Mouse (Mus musculus): ENCODE measurements around the gene Auts2. TPM values are rescaled to one million over a fixed set of nuclear protein-coding genes. Genes with fewer than 3 reads are reported as not detected.

Gene Auts2
- polyA plus RNA-seq, 1 experiment, result 0.01 TPM

- Histone ChIP-seq H3K27me3 (ENCODE audit: control insufficient read depth) (no peaks in the 10 kb centered on the region), H3K4me3 (replicated peaks) (no peak overlapping the region), H3K9me3 (ENCODE audit: control insufficient read depth, low read length) (no peaks in the 10 kb centered on the region), H3K4me1 (ENCODE audit: control insufficient read depth) (no peaks in the 10 kb centered on the region), H3K36me3 (ENCODE audit: control insufficient read depth) (no peaks in the 10 kb centered on the region)
- no peak for TF ChIP-seq GATA1 (IDR thresholded peaks at IDR 0.05; ENCODE audit: low read length)
- TF ChIP-seq TAL1 (IDR thresholded peaks at IDR 0.05; ENCODE audit: low read length), result no peak
Measured at GRCm38 (mm10) chr5:131875976-131876375, 667.2 kb downstream of the Auts2 start.

- no peaks in the 10 kb centered on the region for H3K4me1 ChIP-seq (ENCODE audit: control insufficient read depth)
- no peaks in the 10 kb centered on the region for H3K36me3 ChIP-seq (ENCODE audit: control insufficient read depth)
- TF ChIP-seq GATA1 (IDR thresholded peaks at IDR 0.05; ENCODE audit: low read length), result no peak
- TF ChIP-seq TAL1 (IDR thresholded peaks at IDR 0.05; ENCODE audit: low read length), result no peak
- no peaks in the 10 kb centered on the region for H3K27me3 ChIP-seq (ENCODE audit: control insufficient read depth)
- H3K4me3 ChIP-seq (replicated peaks), result no peak overlapping the region
- H3K9me3 ChIP-seq (ENCODE audit: control insufficient read depth, low read length), result no peaks in the 10 kb centered on the region
Measured at GRCm38 (mm10) chr5:131873116-131873515, 670.0 kb downstream of the Auts2 start.

- H3K27me3 ChIP-seq (ENCODE audit: control insufficient read depth), result no peaks in the 10 kb centered on the region
- H3K9me3 ChIP-seq (ENCODE audit: control insufficient read depth, low read length), result no peaks in the 10 kb centered on the region
- no peaks in the 10 kb centered on the region for H3K4me1 ChIP-seq (ENCODE audit: control insufficient read depth)
- no peaks in the 10 kb centered on the region for H3K36me3 ChIP-seq (ENCODE audit: control insufficient read depth)
- H3K4me3 ChIP-seq (replicated peaks), result no peak overlapping the region
- TF ChIP-seq GATA1 (IDR thresholded peaks at IDR 0.05; ENCODE audit: low read length), result no peak
- no peak for TF ChIP-seq TAL1 (IDR thresholded peaks at IDR 0.05; ENCODE audit: low read length)
Measured at GRCm38 (mm10) chr5:131869711-131870499, 673.2 kb downstream of the Auts2 start.

GRCm38 (mm10) chr5:131865200-131865599 lies 677.9 kb downstream of the Auts2 start:
- H3K27me3 ChIP-seq (ENCODE audit: control insufficient read depth), result no peaks in the 10 kb centered on the region
- no peak overlapping the region for H3K4me3 ChIP-seq (replicated peaks)
- H3K4me1 ChIP-seq (ENCODE audit: control insufficient read depth), result no peaks in the 10 kb centered on the region
- no peaks in the 10 kb centered on the region for H3K9me3 ChIP-seq (ENCODE audit: control insufficient read depth, low read length)
- no peak for TF ChIP-seq TAL1 (IDR thresholded peaks at IDR 0.05; ENCODE audit: low read length)
- TF ChIP-seq GATA1 (IDR thresholded peaks at IDR 0.05; ENCODE audit: low read length), result no peak
- no peaks in the 10 kb centered on the region for H3K36me3 ChIP-seq (ENCODE audit: control insufficient read depth)

GRCm38 (mm10) chr5:131857976-131858375 lies 685.2 kb downstream of the Auts2 start:
- Histone ChIP-seq H3K27me3 (ENCODE audit: control insufficient read depth) (no peaks in the 10 kb centered on the region), H3K36me3 (ENCODE audit: control insufficient read depth) (no peaks in the 10 kb centered on the region), H3K9me3 (ENCODE audit: control insufficient read depth, low read length) (no peaks in the 10 kb centered on the region), H3K4me1 (ENCODE audit: control insufficient read depth) (no peaks in the 10 kb centered on the region), H3K4me3 (replicated peaks) (no peak overlapping the region)
- TF ChIP-seq TAL1 (IDR thresholded peaks at IDR 0.05; ENCODE audit: low read length) (no peak), GATA1 (IDR thresholded peaks at IDR 0.05; ENCODE audit: low read length) (no peak)

GRCm38 (mm10) chr5:131855358-131855757 lies 687.8 kb downstream of the Auts2 start:
- H3K36me3 ChIP-seq (ENCODE audit: control insufficient read depth), result no peaks in the 10 kb centered on the region
- no peaks in the 10 kb centered on the region for H3K4me1 ChIP-seq (ENCODE audit: control insufficient read depth)
- TF ChIP-seq TAL1 (IDR thresholded peaks at IDR 0.05; ENCODE audit: low read length), result no peak
- TF ChIP-seq GATA1 (IDR thresholded peaks at IDR 0.05; ENCODE audit: low read length), result no peak
- H3K4me3 ChIP-seq (replicated peaks), result no peak overlapping the region
- no peaks in the 10 kb centered on the region for H3K27me3 ChIP-seq (ENCODE audit: control insufficient read depth)
- H3K9me3 ChIP-seq (ENCODE audit: control insufficient read depth, low read length), result no peaks in the 10 kb centered on the region

GRCm38 (mm10) chr5:131851597-131852453 lies 691.3 kb downstream of the Auts2 start:
- no peaks in the 10 kb centered on the region for H3K9me3 ChIP-seq (ENCODE audit: control insufficient read depth, low read length)
- H3K27me3 ChIP-seq (ENCODE audit: control insufficient read depth), result no peaks in the 10 kb centered on the region
- H3K36me3 ChIP-seq (ENCODE audit: control insufficient read depth), result no peaks in the 10 kb centered on the region
- H3K4me3 ChIP-seq (replicated peaks), result no peak overlapping the region
- H3K4me1 ChIP-seq (ENCODE audit: control insufficient read depth), result no peaks in the 10 kb centered on the region
- TF ChIP-seq TAL1 (IDR thresholded peaks at IDR 0.05; ENCODE audit: low read length) (no peak), GATA1 (IDR thresholded peaks at IDR 0.05; ENCODE audit: low read length) (no peak)

GRCm38 (mm10) chr5:131850632-131851335 lies 692.4 kb downstream of the Auts2 start:
- Histone ChIP-seq H3K27me3 (ENCODE audit: control insufficient read depth) (no peaks in the 10 kb centered on the region), H3K4me1 (ENCODE audit: control insufficient read depth) (no peaks in the 10 kb centered on the region), H3K4me3 (replicated peaks) (no peak overlapping the region), H3K9me3 (ENCODE audit: control insufficient read depth, low read length) (no peaks in the 10 kb centered on the region), H3K36me3 (ENCODE audit: control insufficient read depth) (no peaks in the 10 kb centered on the region)
- TF ChIP-seq GATA1 (IDR thresholded peaks at IDR 0.05; ENCODE audit: low read length), result no peak
- TF ChIP-seq TAL1 (IDR thresholded peaks at IDR 0.05; ENCODE audit: low read length), result no peak

GRCm38 (mm10) chr5:131849644-131850043 lies 693.5 kb downstream of the Auts2 start:
- H3K36me3 ChIP-seq (ENCODE audit: control insufficient read depth), result no peaks in the 10 kb centered on the region
- TF ChIP-seq TAL1 (IDR thresholded peaks at IDR 0.05; ENCODE audit: low read length) (no peak), GATA1 (IDR thresholded peaks at IDR 0.05; ENCODE audit: low read length) (no peak)
- H3K4me3 ChIP-seq (replicated peaks), result no peak overlapping the region
- H3K27me3 ChIP-seq (ENCODE audit: control insufficient read depth), result no peaks in the 10 kb centered on the region
- H3K9me3 ChIP-seq (ENCODE audit: control insufficient read depth, low read length), result no peaks in the 10 kb centered on the region
- H3K4me1 ChIP-seq (ENCODE audit: control insufficient read depth), result no peaks in the 10 kb centered on the region
